In genomic region chr19:23225065-23225464, GRCm38 (mm10) we compare ENCODE assay signal across 10 mouse cellular contexts. TPM values are rescaled to one million over a fixed set of nuclear protein-coding genes. Genes with fewer than 3 reads are reported as not detected.
DNase-seq lines count a peak whose midpoint lies in the region; ATAC-seq and TF ChIP-seq lines count a peak whose summit lies in the region.
"Had no signal": no experiment of that assay in that cellular context is flagged by ENCODE, and none has a peak within 500 bp of the region (broad histone marks: within the 10 kb centered on the region; RNA-seq: fewer than 3 reads in every experiment).

No protein-coding gene starts in this region.

- no peak overlapping the region for H3K4me3 ChIP-seq in limb, embryonic 14.5 days (replicated peaks; ENCODE audit: low read length)
- no peak overlapping the region for H3K4me3 ChIP-seq in limb, embryonic 10.5 days
- H3K4me3 ChIP-seq in cerebellum, adult 2 months (replicated peaks; ENCODE audit: insufficient read depth, low read depth, low read length) = no peak overlapping the region
- H3K4me3 ChIP-seq in intestine, embryonic 16.5 days (ENCODE audit: low read length) = no peak overlapping the region
- H3K4me3 ChIP-seq: liver, embryonic 13.5 days; stomach, embryonic 15.5 days had no signal

- no peak for TF ChIP-seq POLR2A in limb, embryonic 14.5 days (IDR thresholded peaks at IDR 0.05; ENCODE audit: borderline replicate concordance, extremely low read depth, insufficient read depth, insufficient read length)
- no peak for TF ChIP-seq POLR2A in cerebellum, adult 2 months (IDR thresholded peaks at IDR 0.05; ENCODE audit: borderline replicate concordance, insufficient read depth, low read length)

- H3K4me2 ChIP-seq in limb, embryonic 14.5 days (replicated peaks; ENCODE audit: low read depth, low read length, severe bottlenecking) = no peak overlapping the region
- H3K4me2 ChIP-seq in intestine, embryonic 16.5 days (ENCODE audit: low read depth, low read length) = no peak overlapping the region
- H3K4me2 ChIP-seq: liver, embryonic 13.5 days; stomach, embryonic 15.5 days had no signal

- peak; percentile 23; the same call in 1 of the 2 replicates for TF ChIP-seq CTCF in cerebellum, adult 2 months (IDR thresholded peaks at IDR 0.05; ENCODE audit: borderline replicate concordance, insufficient read depth, low read depth, low read length)

- H3K27ac ChIP-seq in limb, embryonic 14.5 days (replicated peaks; ENCODE audit: low read depth, low read length) = no peak overlapping the region
- no peak overlapping the region for H3K27ac ChIP-seq in limb, embryonic 10.5 days
- no peak overlapping the region for H3K27ac ChIP-seq in cerebellum, adult 2 months (ENCODE audit: insufficient read depth, low read length)
- H3K27ac ChIP-seq in intestine, embryonic 16.5 days (ENCODE audit: low read length) = no peak overlapping the region
- H3K27ac ChIP-seq: liver, embryonic 13.5 days; stomach, embryonic 15.5 days had no signal

- peak; percentile 45 for DNase-seq in adrenal gland, postnatal 14 days
- DNase-seq in adrenal gland, postnatal 25 days = no peak
- peak; percentile 64 for DNase-seq in limb, embryonic 14.5 days (ENCODE audit: low spot score)
- no peak for DNase-seq in limb, embryonic 10.5 days (ENCODE audit: low spot score)
- DNase-seq in cerebellum, adult 2 months = peak; percentile 28 to 64
- peak; percentile 28 to 79 for DNase-seq in layer of hippocampus, postnatal 14 days (ENCODE audit: low spot score in 2 of 2)
- no peak for DNase-seq in thymus, postnatal 25 days
- DNase-seq: liver, embryonic 13.5 days had no signal

- 70% methylated on average over 4 of the region's 4 CpGs for WGBS in limb, embryonic 14.5 days
- WGBS in limb, embryonic 10.5 days = 79% methylated on average over 4 of the region's 4 CpGs
- WGBS in cerebellum, adult 2 months = 19% methylated on average over 4 of the region's 4 CpGs
- 60% methylated on average over 4 of the region's 4 CpGs for WGBS in intestine, embryonic 16.5 days

- H3K9me3 ChIP-seq in limb, embryonic 14.5 days (ENCODE audit: control insufficient read depth, low read length) = no peaks in the 10 kb centered on the region
- no peaks in the 10 kb centered on the region for H3K9me3 ChIP-seq in limb, embryonic 10.5 days (replicated peaks)
- H3K9me3 ChIP-seq in intestine, embryonic 16.5 days (ENCODE audit: control insufficient read depth, low read length) = no peaks in the 10 kb centered on the region
- H3K9me3 ChIP-seq: liver, embryonic 13.5 days; stomach, embryonic 15.5 days had no signal

- no peaks in the 10 kb centered on the region for H3K4me1 ChIP-seq in limb, embryonic 14.5 days (ENCODE audit: control insufficient read depth, insufficient read depth, low read length)
- no peaks in the 10 kb centered on the region for H3K4me1 ChIP-seq in limb, embryonic 10.5 days
- H3K4me1 ChIP-seq in cerebellum, adult 2 months (ENCODE audit: control insufficient read depth, insufficient read depth, low read length) = 0 out of 2 replicates have a peak, but pooled peaks cover 2% of the 10 kb centered on the region
- H3K4me1 ChIP-seq in intestine, embryonic 16.5 days (ENCODE audit: control insufficient read depth, insufficient read depth, low read length) = no peaks in the 10 kb centered on the region
- H3K4me1 ChIP-seq: liver, embryonic 13.5 days; stomach, embryonic 15.5 days had no signal

- no peak for ATAC-seq in limb, embryonic 14.5 days (ENCODE audit: low FRiP score, low read depth)
- no peak for ATAC-seq in intestine, embryonic 16.5 days

- no peaks in the 10 kb centered on the region for H3K27me3 ChIP-seq in limb, embryonic 14.5 days (ENCODE audit: control insufficient read depth, insufficient read depth, low read length)
- no peaks in the 10 kb centered on the region for H3K27me3 ChIP-seq in limb, embryonic 10.5 days (ENCODE audit: low read depth, poor library complexity, severe bottlenecking)
- H3K27me3 ChIP-seq in cerebellum, adult 2 months (ENCODE audit: control insufficient read depth, insufficient read depth, low read length) = no peaks in the 10 kb centered on the region; the same call in 1 of the 2 replicates
- no peaks in the 10 kb centered on the region for H3K27me3 ChIP-seq in intestine, embryonic 16.5 days (replicated peaks; ENCODE audit: control insufficient read depth, insufficient read depth, low read length)
- H3K27me3 ChIP-seq: liver, embryonic 13.5 days; stomach, embryonic 15.5 days had no signal

- peaks cover 58% of the 10 kb centered on the region for H3K36me3 ChIP-seq in limb, embryonic 14.5 days (ENCODE audit: control insufficient read depth, insufficient read depth, low read length)
- peaks cover 84% of the 10 kb centered on the region for H3K36me3 ChIP-seq in limb, embryonic 10.5 days
- H3K36me3 ChIP-seq in intestine, embryonic 16.5 days (ENCODE audit: control insufficient read depth, insufficient read depth, low read length) = 0 out of 2 replicates have a peak, but pooled peaks cover 3% of the 10 kb centered on the region

- H3K9ac ChIP-seq in limb, embryonic 14.5 days (ENCODE audit: low read depth, low read length, severe bottlenecking) = no peak overlapping the region
- no peak overlapping the region for H3K9ac ChIP-seq in intestine, embryonic 16.5 days (ENCODE audit: low read depth, low read length)
- H3K9ac ChIP-seq: liver, embryonic 13.5 days; stomach, embryonic 15.5 days had no signal

RNA-seq across cellular contexts. Expression of gene Smc5, which starts 48.6 kb away (rescaled TPM):
- total RNA-seq in adrenal gland, postnatal 14 days (2021) = 27.8 and 33.2 TPM in 2 replicates
- total RNA-seq in adrenal gland, postnatal 25 days (2021) = 31.2 and 35.6 TPM in 2 replicates
- 46.3 and 56.3 TPM in 2 replicates for polyA plus RNA-seq in limb, embryonic 14.5 days (2012; rRNA removed)
- polyA plus RNA-seq in limb, embryonic 14.5 days (2014; fragmentation: Nextera tagmentation; extraction: Ambion mirVana) = 33.4 and 38.1 TPM in 2 replicates
- polyA plus RNA-seq in limb, embryonic 10.5 days (2016; fragmentation: Nextera tagmentation; extraction: Ambion mirVana) = 40.1 and 49.4 TPM in 2 replicates
- 29.7 and 32.7 TPM in 2 replicates for polyA plus RNA-seq in cerebellum, adult 2 months (2012; rRNA removed)
- 10 to 100 TPM; 34.3 to 40.1 TPM for total RNA-seq in layer of hippocampus, postnatal 14 days (2021)
- 15.8 and 17.2 TPM in 2 replicates for polyA plus RNA-seq in intestine, embryonic 16.5 days (2015; fragmentation: Nextera tagmentation; extraction: Ambion mirVana)

Comparison
In these comparisons a context has a peak if more than half of its experiments do, and no peak if none do; other contexts are left out.
1. DNase-seq: peak in adrenal gland, postnatal 14 days (single experiment), limb, embryonic 14.5 days (single experiment), cerebellum, adult 2 months (2 of 2) and layer of hippocampus, postnatal 14 days (2 of 2); none in adrenal gland, postnatal 25 days (single experiment), limb, embryonic 10.5 days (single experiment) and thymus, postnatal 25 days (single experiment).